8 mouse cellular contexts compared by ENCODE assay signal in the genomic region with DNA sequence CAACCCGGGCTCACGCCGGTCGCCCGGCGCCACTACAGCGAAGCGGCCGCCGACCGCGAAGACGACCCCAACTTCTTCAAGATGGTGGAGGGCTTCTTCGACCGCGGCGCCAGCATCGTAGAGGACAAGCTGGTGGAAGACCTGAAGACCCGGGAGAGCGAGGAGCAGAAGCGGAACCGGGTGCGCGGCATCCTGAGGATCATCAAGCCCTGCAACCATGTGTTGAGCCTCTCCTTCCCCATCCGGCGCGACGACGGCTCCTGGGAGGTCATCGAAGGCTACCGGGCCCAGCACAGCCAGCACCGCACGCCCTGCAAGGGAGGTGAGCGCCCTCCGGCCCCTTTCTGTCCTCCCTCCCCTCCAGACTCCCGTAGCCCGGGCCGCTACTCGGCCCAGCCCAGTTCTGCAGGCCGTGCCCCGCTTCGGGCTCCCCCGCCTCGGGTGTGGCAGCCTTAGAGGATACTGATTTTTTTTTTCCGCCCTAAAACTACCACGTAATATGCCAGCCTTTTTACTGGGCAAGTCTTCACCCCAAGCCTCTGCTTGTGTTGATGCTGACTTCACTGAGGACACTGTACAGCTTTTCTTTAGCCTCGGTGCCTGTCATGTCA. TPM values are rescaled to one million over a fixed set of nuclear protein-coding genes. Genes with fewer than 3 reads are reported as not detected.
A peak's percentile ranks its signal among the peaks of the same experiment; 100 is the strongest.
DNase-seq lines count a peak whose midpoint lies in the region; ATAC-seq and TF ChIP-seq lines count a peak whose summit lies in the region.

No protein-coding gene starts in this region.

- H3K4me1 ChIP-seq in cortical plate, adult 2 months (ENCODE audit: control insufficient read depth, insufficient read depth, low read length), result peaks cover 3% of the 10 kb centered on the region
- peaks cover 11% of the 10 kb centered on the region for H3K4me1 ChIP-seq in limb, embryonic 14.5 days (ENCODE audit: control insufficient read depth, insufficient read depth, low read length)
- peaks cover 26% of the 10 kb centered on the region for H3K4me1 ChIP-seq in midbrain, embryonic 14.5 days (ENCODE audit: control insufficient read depth, insufficient read depth, low read length)

- peak overlapping the region; percentile 95 for H3K27ac ChIP-seq in layer of hippocampus, adult 2 months
- peak overlapping the region; percentile 98 for H3K27ac ChIP-seq in cortical plate, adult 2 months (ENCODE audit: insufficient read depth, low read length)
- H3K27ac ChIP-seq in limb, embryonic 14.5 days (replicated peaks; ENCODE audit: low read depth, low read length), result peak overlapping the region; percentile 97
- peak overlapping the region; percentile 96 for H3K27ac ChIP-seq in midbrain, embryonic 14.5 days (replicated peaks; ENCODE audit: low read depth, low read length)

- peak overlapping the region; percentile 67 for H3K4me2 ChIP-seq in limb, embryonic 14.5 days (replicated peaks; ENCODE audit: low read depth, low read length, severe bottlenecking)
- H3K4me2 ChIP-seq in midbrain, embryonic 14.5 days (ENCODE audit: low read length), result peak overlapping the region; percentile 72

- no peak for TF ChIP-seq CTCF in layer of hippocampus, adult 2 months (conservative IDR thresholded peaks at IDR 0.05)
- no peak for TF ChIP-seq CTCF in cortical plate, adult 2 months (IDR thresholded peaks at IDR 0.05; ENCODE audit: extremely low read depth, insufficient read depth, low read length)

- intact Hi-C loops in gastrocnemius, postnatal 14 days (cut with DNase I; ENCODE audit: low total_unique reads), result no loop called here

- H3K4me3 ChIP-seq in layer of hippocampus, adult 2 months, result peak overlapping the region; percentile 95
- peak overlapping the region; percentile 99 for H3K4me3 ChIP-seq in cortical plate, adult 2 months (ENCODE audit: insufficient read depth, low read length)
- peak overlapping the region; percentile 83 for H3K4me3 ChIP-seq in limb, embryonic 14.5 days (replicated peaks; ENCODE audit: low read length)
- peak overlapping the region; percentile 92 for H3K4me3 ChIP-seq in midbrain, embryonic 14.5 days (replicated peaks; ENCODE audit: low read depth, low read length)

- 2% methylated on average over 34 of the region's 47 CpGs for WGBS in limb, embryonic 14.5 days
- WGBS in midbrain, embryonic 14.5 days, result under 1% methylated on average over 47 of the region's 47 CpGs

- H3K36me3 ChIP-seq in limb, embryonic 14.5 days (ENCODE audit: control insufficient read depth, insufficient read depth, low read length), result peaks cover 5% of the 10 kb centered on the region; the same call in 1 of the 2 replicates
- no peaks in the 10 kb centered on the region for H3K36me3 ChIP-seq in midbrain, embryonic 14.5 days (ENCODE audit: control insufficient read depth, insufficient read depth, low read length)

- no peaks in the 10 kb centered on the region for H3K9me3 ChIP-seq in limb, embryonic 14.5 days (ENCODE audit: control insufficient read depth, low read length)
- H3K9me3 ChIP-seq in midbrain, embryonic 14.5 days (ENCODE audit: control insufficient read depth, low read length), result no peaks in the 10 kb centered on the region

- peak; percentile 39 for ATAC-seq in inflammation-experienced regulatory T-cells, adult 6 months
- ATAC-seq in limb, embryonic 14.5 days (ENCODE audit: low FRiP score, low read depth), result peak; percentile 8
- ATAC-seq in midbrain, embryonic 14.5 days (ENCODE audit: low FRiP score, low TSS enrichment), result peak; percentile 24

- peak overlapping the region; percentile 94 for H3K9ac ChIP-seq in limb, embryonic 14.5 days (ENCODE audit: low read depth, low read length, severe bottlenecking)
- H3K9ac ChIP-seq in midbrain, embryonic 14.5 days (replicated peaks; ENCODE audit: low read length), result peak overlapping the region; percentile 94

- DNase-seq in layer of hippocampus, adult 2 months (ENCODE audit: low spot score in 2 of 2), result peak; percentile 17
- DNase-seq in layer of hippocampus, adult 11-12 months (ENCODE audit: low spot score), result no peak
- peak; percentile 58 for DNase-seq in gastrocnemius, postnatal 14 days
- DNase-seq in limb, embryonic 14.5 days (ENCODE audit: low spot score), result peak; percentile 38
- peak; percentile 64 for DNase-seq in midbrain, embryonic 14.5 days
- peak; percentile 54 to 63 for DNase-seq in spleen, adult 18-20 months

- H3K27me3 ChIP-seq in limb, embryonic 14.5 days (ENCODE audit: control insufficient read depth, insufficient read depth, low read length), result no peaks in the 10 kb centered on the region
- no peaks in the 10 kb centered on the region for H3K27me3 ChIP-seq in midbrain, embryonic 14.5 days (ENCODE audit: control insufficient read depth, insufficient read depth, low read length)

- TF ChIP-seq POLR2A in cortical plate, adult 2 months (IDR thresholded peaks at IDR 0.05; ENCODE audit: extremely low read depth, insufficient read depth, low read length), result no peak
- no peak for TF ChIP-seq POLR2A in limb, embryonic 14.5 days (IDR thresholded peaks at IDR 0.05; ENCODE audit: borderline replicate concordance, extremely low read depth, insufficient read depth, insufficient read length)

RNA-seq across cellular contexts. Expression of gene Glud1, which starts 0.6 kb away (rescaled TPM):
- 100 to 1,000 TPM; 316 to 317 TPM for total RNA-seq in layer of hippocampus, adult 2 months (2021)
- polyA plus RNA-seq in cortical plate, adult 2 months (2012; rRNA removed), result 174 and 177 TPM in 2 replicates
- total RNA-seq in gastrocnemius, postnatal 14 days (2021), result 100 to 1,000 TPM; 110 to 129 TPM
- polyA plus RNA-seq in inflammation-experienced regulatory T-cells, adult 6 months (2017; shearing (Covaris generic)), result 10 to 100 TPM; 31.7 to 40.9 (median 36.1) TPM
- polyA plus RNA-seq in limb, embryonic 14.5 days (2012; rRNA removed), result 67.1 and 67.3 TPM in 2 replicates
- polyA plus RNA-seq in limb, embryonic 14.5 days (2014; fragmentation: Nextera tagmentation; extraction: Ambion mirVana), result 81.2 and 93.9 TPM in 2 replicates
- polyA plus RNA-seq in midbrain, embryonic 14.5 days (2014; fragmentation: Nextera tagmentation; extraction: Ambion mirVana), result 95.7 and 109 TPM in 2 replicates

RNA-seq across cellular contexts. Expression of gene Shld2, which starts 0.8 kb away (rescaled TPM):
- 10 to 100 TPM; 13.0 to 15.5 TPM for total RNA-seq in layer of hippocampus, adult 2 months (2021)
- 4.1 and 4.6 TPM in 2 replicates for polyA plus RNA-seq in cortical plate, adult 2 months (2012; rRNA removed)
- 1 to 10 TPM; 6.8 to 7.0 TPM for total RNA-seq in gastrocnemius, postnatal 14 days (2021)
- polyA plus RNA-seq in inflammation-experienced regulatory T-cells, adult 6 months (2017; shearing (Covaris generic)), result 10 to 100 TPM in 1 of 3 experiments, 1 to 10 TPM in 2; 6.5 to 11.2 (median 9.5) TPM
- 5.1 and 6.7 TPM in 2 replicates for polyA plus RNA-seq in limb, embryonic 14.5 days (2012; rRNA removed)
- 11.2 and 11.7 TPM in 2 replicates for polyA plus RNA-seq in limb, embryonic 14.5 days (2014; fragmentation: Nextera tagmentation; extraction: Ambion mirVana)
- polyA plus RNA-seq in midbrain, embryonic 14.5 days (2014; fragmentation: Nextera tagmentation; extraction: Ambion mirVana), result 6.5 and 8.1 TPM in 2 replicates

RNA-seq across cellular contexts. Expression of gene Fam25c, which starts 44.1 kb away (rescaled TPM):
- total RNA-seq in layer of hippocampus, adult 2 months (2021), result not detected
- polyA plus RNA-seq in cortical plate, adult 2 months (2012; rRNA removed), result not detected in 2 replicates
- total RNA-seq in gastrocnemius, postnatal 14 days (2021), result under 1 TPM in 1 of 2 experiments, not detected in 1; 0.66 TPM
- not detected for polyA plus RNA-seq in inflammation-experienced regulatory T-cells, adult 6 months (2017; shearing (Covaris generic))
- polyA plus RNA-seq in limb, embryonic 14.5 days (2012; rRNA removed), result 7.1 and 23.5 TPM in 2 replicates
- 30.0 and 45.6 TPM in 2 replicates for polyA plus RNA-seq in limb, embryonic 14.5 days (2014; fragmentation: Nextera tagmentation; extraction: Ambion mirVana)
- not detected in 2 replicates for polyA plus RNA-seq in midbrain, embryonic 14.5 days (2014; fragmentation: Nextera tagmentation; extraction: Ambion mirVana)
